Mouse (Mus musculus) ES-E14 (cell line): ENCODE measurements around the gene Mansc4.

Experiments
- CHD2 ChIP-seq: IDR thresholded peaks from 2 replicates; pipeline ENCODE4 v1.6.1; 2014; ENCODE audit warnings: mild to moderate bottlenecking, low read depth, low read length, inconsistent platforms
- HCFC1 ChIP-seq: IDR thresholded peaks from 2 replicates; pipeline ENCODE4 v1.6.1; 2012; ENCODE audit warnings: low read length, inconsistent platforms, borderline replicate concordance; ENCODE audit not compliant: insufficient read depth
- MAFK ChIP-seq: IDR thresholded peaks from 2 replicates; pipeline ENCODE4 v1.6.1; 2014; ENCODE audit warnings: mild to moderate bottlenecking, low read depth, low read length, inconsistent platforms; ENCODE audit not compliant: insufficient read depth
- ZC3H11A ChIP-seq: IDR thresholded peaks from 2 replicates; pipeline ENCODE4 v1.6.1; 2012; ENCODE audit warnings: low read depth, mild to moderate bottlenecking, inconsistent platforms, low read length, borderline replicate concordance
- ZNF384 ChIP-seq: IDR thresholded peaks from 2 replicates; pipeline ENCODE4 v1.6.1; 2012; ENCODE audit warnings: low read depth, low read length, inconsistent platforms

DNA sequence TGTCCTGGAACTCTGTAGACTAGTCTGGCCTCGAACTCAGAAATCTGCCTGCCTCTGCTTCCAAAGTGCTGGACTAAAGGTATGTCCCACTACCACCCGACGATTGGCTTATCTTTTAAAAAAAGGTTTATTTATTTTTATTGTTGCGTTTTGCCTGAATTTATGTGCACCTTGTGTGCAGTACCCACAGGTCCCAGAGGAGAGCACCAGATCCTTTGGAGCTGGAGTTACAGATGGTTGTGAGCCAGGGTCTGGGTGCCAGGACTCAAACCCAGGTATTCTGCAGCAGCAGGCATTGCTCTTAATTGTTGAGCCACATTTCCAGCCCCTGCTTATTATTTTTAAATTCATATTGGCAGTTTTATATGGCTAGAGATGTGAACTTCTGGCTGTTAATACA is 9.3 kb upstream of the Mansc4 start:
- TF ChIP-seq ZNF384 (peak; percentile 50; the same call in 1 of the 2 replicates), MAFK (no peak), CHD2 (no peak), ZC3H11A (peak; percentile 41; the same call in 1 of the 2 replicates), HCFC1 (no peak)
